Mouse (Mus musculus) v-Abl transformed pro-B cells (cell line): Measurements from ENCODE around the gene Slc6a14.

Experiments
- in situ Hi-C, 2 experiments: fragments of 400-800 bp; cut with MboI; formaldehyde crosslinking; loops; one replicate each; pipeline ENCODE4 v1.15.1; 2025; ENCODE audit not compliant: unreplicated experiment in 2 of 2

Slc6a14 gene

DNA sequence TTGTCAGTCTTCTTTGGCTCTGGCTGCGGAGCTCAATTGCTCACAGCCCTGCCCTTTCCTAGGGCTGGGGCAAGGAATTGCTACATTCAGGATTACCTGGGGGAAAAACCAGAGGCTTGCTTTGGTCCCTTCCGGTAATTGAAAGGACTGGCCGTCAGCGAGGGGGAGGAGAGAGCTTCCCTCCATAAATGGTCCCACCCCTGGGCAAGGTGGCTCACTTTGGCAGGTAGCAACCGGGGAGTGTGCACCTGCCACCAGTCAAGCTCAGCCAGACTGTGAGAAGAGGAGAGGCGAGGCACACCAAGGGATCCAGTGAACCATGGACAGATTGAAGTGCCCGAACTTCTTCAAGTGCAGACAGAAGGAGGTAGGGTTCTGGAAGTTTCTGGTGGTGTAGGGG lies at the start of gene Slc6a14:
Gene Slc6a14, plus strand, starts transcription at position 68 of the 400 bp plus-strand sequence.
- in situ Hi-C loops = no loop called here

DNA sequence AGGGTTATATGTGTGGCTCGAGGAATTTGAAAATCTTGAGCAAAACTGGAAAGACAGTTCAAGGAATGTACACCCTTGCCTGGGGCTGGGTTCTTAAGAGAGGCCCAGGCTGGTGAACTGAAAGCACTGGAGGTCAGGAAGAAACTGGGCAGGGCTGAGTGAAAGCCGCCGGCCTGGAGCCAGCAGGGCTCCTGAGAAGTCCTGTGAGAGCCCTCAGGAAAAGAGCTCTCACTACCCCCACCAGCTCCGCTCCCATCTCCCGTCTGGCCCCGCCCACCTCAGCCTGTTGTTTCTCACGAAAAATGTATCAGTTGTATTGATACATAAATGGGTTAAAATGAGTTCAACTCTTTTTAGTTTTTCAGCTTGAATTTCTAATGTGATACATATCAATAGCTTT lies 43.8 kb upstream of the Slc6a14 start:
- in situ Hi-C loops = no loop called here

DNA sequence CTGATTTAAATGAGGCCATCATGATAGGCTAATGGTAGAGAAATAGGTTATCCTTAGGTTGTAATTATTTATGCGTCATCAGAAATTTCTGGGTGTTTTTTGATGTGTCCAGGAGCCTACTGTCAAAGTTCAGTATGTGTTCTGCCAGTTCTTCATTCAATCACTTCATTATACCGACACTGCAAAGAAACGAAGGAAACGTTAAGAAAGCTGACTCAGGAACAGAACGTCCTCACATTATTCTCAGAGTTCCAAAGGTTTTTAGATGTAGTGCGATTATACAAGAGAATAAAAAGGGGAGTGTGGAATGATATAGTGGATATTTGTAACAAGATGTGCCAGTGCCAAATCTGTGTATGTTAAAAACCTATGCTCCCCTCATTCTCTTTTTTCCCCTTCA lies 19.5 kb upstream of the Slc6a14 start:
- in situ Hi-C loops = no loop called here

DNA sequence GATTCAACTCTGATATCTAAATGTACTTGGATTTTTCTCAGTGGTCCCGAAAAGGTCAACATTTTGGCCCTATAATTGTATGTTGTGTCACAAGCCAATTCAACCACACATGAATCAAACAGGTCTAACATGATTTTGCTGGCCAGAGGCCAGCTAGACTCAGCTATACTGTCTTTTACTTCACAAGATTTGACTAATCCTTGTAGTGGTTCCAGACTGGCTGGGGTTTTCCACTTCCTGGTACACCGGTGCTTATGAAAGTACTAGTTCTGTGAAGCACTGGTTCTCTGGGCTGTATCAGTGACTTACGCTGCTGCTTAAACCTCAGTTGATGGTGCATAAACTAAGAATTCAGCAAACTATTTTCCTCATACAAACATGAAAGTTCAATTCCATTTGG lies 19.0 kb upstream of the Slc6a14 start:
- in situ Hi-C loops = no loop called here

DNA sequence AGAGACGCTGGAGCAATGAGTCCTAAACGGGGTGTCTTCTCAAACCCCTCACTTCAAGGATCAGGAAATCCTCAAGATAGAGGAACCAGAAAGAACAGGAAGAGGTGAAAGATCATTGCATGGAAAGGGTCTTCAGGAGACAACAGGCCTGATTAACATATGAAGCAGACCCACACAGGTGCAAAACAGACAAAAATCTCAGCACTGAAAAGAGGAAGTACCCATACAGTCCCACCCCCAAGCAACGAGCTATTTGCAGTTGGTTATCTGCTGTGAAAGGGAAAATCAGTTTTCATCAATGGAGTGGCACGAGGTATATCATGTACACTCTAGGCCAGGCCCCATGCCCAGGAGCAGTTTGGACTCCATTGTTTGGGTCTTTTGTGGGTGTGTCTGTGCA lies 13.1 kb upstream of the Slc6a14 start:
- in situ Hi-C loops = no loop called here

DNA sequence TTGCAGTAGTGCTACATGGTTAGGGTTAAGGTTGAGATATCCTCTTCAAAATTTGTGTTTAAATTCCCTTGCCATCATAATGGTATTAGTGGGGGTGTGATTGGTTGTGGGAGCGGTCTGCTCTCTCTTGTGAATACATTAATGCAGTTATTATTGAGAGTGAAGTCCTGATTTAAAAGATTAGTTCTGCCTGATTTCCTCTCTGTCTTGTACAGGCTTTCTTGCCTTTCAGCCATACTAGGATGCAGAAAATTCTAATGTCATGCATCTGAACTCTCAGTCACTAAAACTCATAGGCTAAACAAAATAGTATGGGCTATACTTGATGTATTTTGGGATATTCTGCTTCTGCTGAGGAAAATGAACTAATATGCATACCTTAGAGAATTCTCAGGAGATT lies 10.2 kb upstream of the Slc6a14 start:
- in situ Hi-C loops = no loop called here

DNA sequence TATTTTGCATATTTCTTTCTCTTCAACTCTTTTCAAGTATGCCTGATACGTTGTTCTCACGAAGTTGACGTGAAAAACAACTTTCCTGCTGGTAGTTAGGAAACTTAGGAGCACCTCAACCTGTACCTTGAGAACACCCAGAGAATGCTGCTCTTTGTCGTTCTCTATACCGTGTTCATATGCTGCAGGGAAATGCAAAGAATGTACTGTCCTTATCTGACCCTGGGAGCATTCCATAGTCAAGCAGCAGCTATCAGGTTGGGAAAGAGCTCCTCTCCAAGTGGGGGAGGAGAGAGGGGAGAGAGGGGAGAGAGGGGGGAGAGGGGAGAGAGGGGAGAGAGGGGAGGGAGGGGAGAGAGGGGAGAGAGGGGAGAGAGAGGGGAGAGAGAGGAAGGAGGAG lies 597 bp downstream of the Slc6a14 start:
- in situ Hi-C loops = no loop called here

DNA sequence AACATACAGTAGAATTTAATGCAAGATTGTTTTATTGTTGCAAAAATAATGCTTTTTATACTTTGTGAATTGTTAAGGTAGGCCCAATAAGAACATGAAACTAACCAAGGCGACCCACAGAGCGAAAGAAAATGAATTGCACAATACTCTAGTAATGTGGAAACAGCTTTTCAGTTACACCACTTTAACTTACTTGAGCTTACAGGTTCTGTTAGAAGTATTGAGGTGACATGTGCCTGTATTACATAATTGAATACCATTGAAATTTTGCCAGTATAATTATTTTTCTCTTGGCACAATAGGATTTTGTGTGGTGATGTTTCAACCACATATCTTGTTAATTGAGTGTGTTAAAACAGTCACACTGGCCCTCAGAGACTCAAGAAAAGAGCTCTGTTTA lies 2.2 kb downstream of the Slc6a14 start:
- in situ Hi-C loops = no loop called here

DNA sequence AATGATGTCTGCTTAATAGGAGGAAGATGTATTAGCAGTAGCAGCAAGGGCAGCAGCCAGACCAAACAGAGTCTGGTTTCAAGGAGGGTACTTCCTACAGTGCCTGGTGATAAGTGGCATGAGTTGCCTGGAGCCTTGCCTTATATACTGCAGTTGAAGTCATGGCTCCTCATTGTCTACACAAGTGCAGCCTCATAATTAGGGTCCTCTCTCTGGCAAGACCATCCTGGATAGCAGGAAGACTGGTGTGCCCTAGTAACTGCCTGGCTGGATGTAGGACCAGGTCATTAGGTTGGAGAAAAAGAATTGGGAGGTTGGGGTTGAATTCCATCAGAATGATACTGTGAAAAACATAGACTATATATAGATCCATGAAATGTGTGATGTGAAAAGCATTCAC lies 30.3 kb downstream of the Slc6a14 start, which contains the start of gene Gm28269:
Gene Gm28269, minus strand, starts transcription at position 101 of the 400 bp plus-strand sequence.
- in situ Hi-C loops = no loop called here
